Mouse (Mus musculus) embryonic facial prominence, embryonic 14.5 days (tissue): Measurements from ENCODE around the gene 4930524B15Rik. TPM values are rescaled to one million over a fixed set of nuclear protein-coding genes. Genes with fewer than 3 reads are reported as not detected.
A peak's percentile ranks its signal among the peaks of the same experiment; 100 is the strongest.

Experiments
- ATAC-seq: fragments of 200-750 bp; cut with Nextera tagmentation; 2 replicates; pipeline ENCODE4 v1.8.0; 2017; ENCODE audit warnings: low read depth, moderate number of reproducible peaks, moderate TSS enrichment
- DNase-seq: peaks from one replicate; pipeline ENCODE4 v3.0.0-alpha.2; 2015; ENCODE audit warnings: low spot score
- H3K27ac ChIP-seq: fragments of 300-500 bp; sonication (generic); replicated peaks from 2 replicates; pipeline ENCODE4 v1.5.1; 2014; ENCODE audit warnings: low read depth, mild to moderate bottlenecking, low read length, moderate library complexity
- H3K27me3 ChIP-seq: fragments of 300-500 bp; sonication (generic); replicated peaks from 2 replicates; pipeline ENCODE4 v1.6.1; 2014; ENCODE audit warnings: low read length; ENCODE audit not compliant: control insufficient read depth, insufficient read depth
- H3K36me3 ChIP-seq: fragments of 300-500 bp; sonication (generic); 2 replicates; pipeline ENCODE4 v1.6.1; 2014; ENCODE audit warnings: low read length, mixed read lengths; ENCODE audit not compliant: control insufficient read depth, insufficient read depth
- H3K4me1 ChIP-seq: fragments of 300-500 bp; sonication (generic); 2 replicates; pipeline ENCODE4 v1.6.1; 2014; ENCODE audit warnings: antibody characterized with exemption, low read length; ENCODE audit not compliant: control insufficient read depth, insufficient read depth
- H3K4me2 ChIP-seq: fragments of 300-500 bp; sonication (generic); 2 replicates; pipeline ENCODE4 v1.6.1; 2014; ENCODE audit warnings: low read depth, mild to moderate bottlenecking, low read length, moderate library complexity, mixed read lengths
- H3K4me3 ChIP-seq: fragments of 300-500 bp; sonication (generic); 2 replicates; pipeline ENCODE4 v1.5.1; 2014; ENCODE audit warnings: low read depth, mild to moderate bottlenecking, low read length
- H3K9ac ChIP-seq: fragments of 300-500 bp; sonication (generic); 2 replicates; pipeline ENCODE4 v1.6.1; 2014; ENCODE audit warnings: low read depth, mild to moderate bottlenecking, low read length, moderate library complexity, mixed read lengths
- H3K9me3 ChIP-seq: fragments of 300-500 bp; sonication (generic); 2 replicates; pipeline ENCODE4 v1.6.1; 2016; ENCODE audit warnings: low read length; ENCODE audit not compliant: control insufficient read depth
- WGBS: fragments of 180-500 bp; shearing (Covaris S2); extraction: QIAGEN DNeasy Blood & Tissue Kit; methylation state at CpG from one replicate; pipeline ENCODE4 v1.1.7; 2014; 5-methylcytosine and 5-hydroxymethylcytosine counted together
- polyA plus RNA-seq: library from polyadenylated mRNA; unstranded; fragments of >200 nt; fragmentation: Nextera tagmentation; extraction: Ambion mirVana; gene quantifications from 2 replicates; pipeline ENCODE4 v1.2.1, GENCODE M21; 2014

Gene 4930524B15Rik
- polyA plus RNA-seq, 1 experiment from 2014 or later = not detected

GRCm38 (mm10) chr11:31945471-31945870 lies 19.9 kb upstream of the 4930524B15Rik start:
- no peak overlapping the region for H3K9ac ChIP-seq

GRCm38 (mm10) chr11:31948462-31949330 lies 16.7 kb upstream of the 4930524B15Rik start:
- H3K27me3 ChIP-seq = no peaks in the 10 kb centered on the region
- WGBS = 12% methylated on average over 15 of the region's 15 CpGs
- H3K4me3 ChIP-seq = peak overlapping the region; percentile 40
- DNase-seq (no peak), ATAC-seq (peak; percentile 41)
- peak overlapping the region; percentile 52 for H3K9ac ChIP-seq
- H3K4me2 ChIP-seq = peak overlapping the region; percentile 74
- no peaks in the 10 kb centered on the region for H3K9me3 ChIP-seq
- H3K27ac ChIP-seq = no peak overlapping the region
- 0 out of 2 replicates have a peak, but pooled peaks cover 8% of the 10 kb centered on the region for H3K4me1 ChIP-seq
- no peaks in the 10 kb centered on the region for H3K36me3 ChIP-seq

More at GRCm38 (mm10) chr11:31945471-31945870, 19.9 kb upstream of the 4930524B15Rik start:
- ATAC-seq (no peak), DNase-seq (no peak)
- Histone ChIP-seq H3K4me3 (no peak overlapping the region), H3K9me3 (no peaks in the 10 kb centered on the region), H3K36me3 (no peaks in the 10 kb centered on the region), H3K27me3 (no peaks in the 10 kb centered on the region), H3K4me2 (no peak overlapping the region), H3K4me1 (0 out of 2 replicates have a peak, but pooled peaks cover 8% of the 10 kb centered on the region), H3K27ac (no peak overlapping the region)
- 76% methylated on average over 3 of the region's 3 CpGs for WGBS

GRCm38 (mm10) chr11:31949331-31949785 lies 16.0 kb upstream of the 4930524B15Rik start:
- Histone ChIP-seq H3K9me3 (no peaks in the 10 kb centered on the region), H3K9ac (peak overlapping the region; percentile 52), H3K4me2 (peak overlapping the region; percentile 74), H3K27me3 (no peaks in the 10 kb centered on the region), H3K4me1 (0 out of 2 replicates have a peak, but pooled peaks cover 8% of the 10 kb centered on the region), H3K4me3 (peak overlapping the region; percentile 40), H3K36me3 (no peaks in the 10 kb centered on the region), H3K27ac (no peak overlapping the region)
- peak; percentile 70; the same call in 1 of the 2 replicates for ATAC-seq
- 2% methylated on average over 17 of the region's 17 CpGs for WGBS
- DNase-seq = peak; percentile 84

GRCm38 (mm10) chr11:31960071-31960470 lies 5.3 kb upstream of the 4930524B15Rik start:
- no peaks in the 10 kb centered on the region for H3K36me3 ChIP-seq
- H3K9ac ChIP-seq = no peak overlapping the region
- DNase-seq (no peak), ATAC-seq (no peak)
- no peaks in the 10 kb centered on the region for H3K9me3 ChIP-seq
- no peak overlapping the region for H3K4me2 ChIP-seq
- H3K27ac ChIP-seq = no peak overlapping the region
- H3K4me3 ChIP-seq = no peak overlapping the region
- H3K4me1 ChIP-seq = no peaks in the 10 kb centered on the region
- no peaks in the 10 kb centered on the region for H3K27me3 ChIP-seq

- no peak overlapping the region for H3K27ac ChIP-seq
- H3K4me2 ChIP-seq = no peak overlapping the region
- H3K4me3 ChIP-seq = no peak overlapping the region
- no peaks in the 10 kb centered on the region for H3K36me3 ChIP-seq
- no peaks in the 10 kb centered on the region for H3K9me3 ChIP-seq
- no peaks in the 10 kb centered on the region for H3K4me1 ChIP-seq
- H3K27me3 ChIP-seq = no peaks in the 10 kb centered on the region
- ATAC-seq (no peak), DNase-seq (no peak)
- 100% methylated on average over 1 of the region's 1 CpGs for WGBS
- no peak overlapping the region for H3K9ac ChIP-seq
These were observed 1.4 kb upstream of the 4930524B15Rik start for GRCm38 (mm10) chr11:31963993-31964392.

- Histone ChIP-seq H3K36me3 (no peaks in the 10 kb centered on the region), H3K4me3 (no peak overlapping the region), H3K27me3 (no peaks in the 10 kb centered on the region), H3K9ac (no peak overlapping the region), H3K9me3 (no peaks in the 10 kb centered on the region), H3K4me2 (no peak overlapping the region), H3K4me1 (no peaks in the 10 kb centered on the region), H3K27ac (no peak overlapping the region)
- WGBS = 78% methylated on average over 4 of the region's 4 CpGs
- DNase-seq (no peak), ATAC-seq (no peak)
These were observed 8.7 kb downstream of the 4930524B15Rik start for GRCm38 (mm10) chr11:31974132-31974531.

- Histone ChIP-seq H3K27me3 (no peaks in the 10 kb centered on the region), H3K4me2 (no peak overlapping the region), H3K4me3 (no peak overlapping the region), H3K9ac (no peak overlapping the region), H3K4me1 (no peaks in the 10 kb centered on the region), H3K36me3 (no peaks in the 10 kb centered on the region), H3K9me3 (no peaks in the 10 kb centered on the region; the same call in 1 of the 2 replicates), H3K27ac (no peak overlapping the region)
- WGBS = 49% methylated on average over 8 of the region's 8 CpGs
- ATAC-seq (no peak), DNase-seq (no peak)
These were observed 9.4 kb downstream of the 4930524B15Rik start for GRCm38 (mm10) chr11:31974826-31975225.

GRCm38 (mm10) chr11:31975678-31976077 lies 10.3 kb downstream of the 4930524B15Rik start:
- H3K9me3 ChIP-seq = no peaks in the 10 kb centered on the region; the same call in 1 of the 2 replicates
- DNase-seq (no peak), ATAC-seq (no peak)
- no peak overlapping the region for H3K9ac ChIP-seq
- H3K4me3 ChIP-seq = no peak overlapping the region
- H3K4me2 ChIP-seq = no peak overlapping the region
- WGBS = 77% methylated on average over 5 of the region's 5 CpGs
- H3K4me1 ChIP-seq = no peaks in the 10 kb centered on the region
- H3K36me3 ChIP-seq = no peaks in the 10 kb centered on the region
- H3K27ac ChIP-seq = no peak overlapping the region
- H3K27me3 ChIP-seq = no peaks in the 10 kb centered on the region
